Comparison of ENCODE assay signal across 18 mouse cellular contexts in the genomic region with DNA sequence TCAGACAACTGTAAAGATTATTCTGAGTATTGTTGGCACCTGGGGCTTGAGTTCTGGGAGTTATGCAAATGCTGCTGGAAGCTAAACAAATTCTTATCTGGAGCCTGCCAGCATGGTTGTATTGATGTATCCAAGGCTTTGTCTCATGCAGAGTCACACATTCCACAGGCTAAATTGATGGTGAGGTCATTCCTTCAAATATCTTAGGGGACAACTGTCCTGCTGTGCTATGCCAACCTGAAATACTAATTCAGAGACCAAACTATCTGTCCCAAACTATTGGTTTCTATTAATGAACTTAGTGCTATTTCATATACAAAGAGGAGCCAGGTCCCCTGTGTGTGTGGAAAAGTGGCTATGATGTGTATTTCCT.
DNase-seq lines count a peak whose midpoint lies in the region; ATAC-seq lines count a peak whose summit lies in the region.
"Had no signal": no experiment of that assay in that cellular context is flagged by ENCODE, and none has a peak within 500 bp of the region (broad histone marks: within the 10 kb centered on the region; RNA-seq: fewer than 3 reads in every experiment).

No protein-coding gene starts in this region.

- H3K4me3 ChIP-seq in heart, embryonic 16.5 days (ENCODE audit: low read length) = no peak overlapping the region
- no peak overlapping the region for H3K4me3 ChIP-seq in midbrain, embryonic 14.5 days (replicated peaks; ENCODE audit: low read depth, low read length)
- no peak overlapping the region for H3K4me3 ChIP-seq in midbrain, embryonic 15.5 days
- no peak overlapping the region for H3K4me3 ChIP-seq in hindbrain, embryonic 10.5 days
- H3K4me3 ChIP-seq: embryonic facial prominence, embryonic 10.5 days; hindbrain, embryonic 15.5 days; intestine, embryonic 15.5 days had no signal

- H3K27ac ChIP-seq in heart, embryonic 16.5 days (ENCODE audit: low read length) = peak overlapping the region; percentile 27; the same call in 1 of the 2 replicates
- no peak overlapping the region for H3K27ac ChIP-seq in midbrain, embryonic 14.5 days (replicated peaks; ENCODE audit: low read depth, low read length)
- H3K27ac ChIP-seq in midbrain, embryonic 15.5 days = no peak overlapping the region
- no peak overlapping the region for H3K27ac ChIP-seq in hindbrain, embryonic 10.5 days
- H3K27ac ChIP-seq: embryonic facial prominence, embryonic 10.5 days; hindbrain, embryonic 15.5 days; intestine, embryonic 15.5 days had no signal

- 0 out of 2 replicates have a peak, but pooled peaks cover 3% of the 10 kb centered on the region for H3K4me1 ChIP-seq in heart, embryonic 16.5 days (ENCODE audit: control insufficient read depth, insufficient read depth, low read length)
- no peaks in the 10 kb centered on the region for H3K4me1 ChIP-seq in midbrain, embryonic 14.5 days (ENCODE audit: control insufficient read depth, insufficient read depth, low read length)
- no peaks in the 10 kb centered on the region for H3K4me1 ChIP-seq in midbrain, embryonic 15.5 days
- no peaks in the 10 kb centered on the region for H3K4me1 ChIP-seq in hindbrain, embryonic 10.5 days (replicated peaks)
- H3K4me1 ChIP-seq: embryonic facial prominence, embryonic 10.5 days; hindbrain, embryonic 15.5 days; intestine, embryonic 15.5 days had no signal

- H3K9ac ChIP-seq in heart, embryonic 16.5 days (ENCODE audit: low read length) = no peak overlapping the region
- no peak overlapping the region for H3K9ac ChIP-seq in midbrain, embryonic 14.5 days (replicated peaks; ENCODE audit: low read length)
- H3K9ac ChIP-seq in midbrain, embryonic 15.5 days = no peak overlapping the region
- H3K9ac ChIP-seq: hindbrain, embryonic 15.5 days; intestine, embryonic 15.5 days; lung, embryonic 14.5 days had no signal

- no peak for DNase-seq in heart, postnatal 4 days
- DNase-seq in midbrain, embryonic 14.5 days = peak; percentile 1
- peak; percentile 46 for DNase-seq in cerebellum, adult 9-10 months
- DNase-seq in hindbrain, embryonic 10.5 days (ENCODE audit: low spot score) = no peak
- no peak for DNase-seq in thymus, postnatal 14 days
- DNase-seq: adrenal gland, postnatal 10 days; gastrocnemius, postnatal 10 days; heart, adult 11 months; kidney, adult 9 months; kidney, postnatal 36 days; left cerebral cortex, postnatal 4 days had no signal

- H3K27me3 ChIP-seq in heart, embryonic 16.5 days (ENCODE audit: control insufficient read depth, insufficient read depth, low read length) = no peaks in the 10 kb centered on the region
- H3K27me3 ChIP-seq in midbrain, embryonic 14.5 days (ENCODE audit: control insufficient read depth, insufficient read depth, low read length) = no peaks in the 10 kb centered on the region
- H3K27me3 ChIP-seq in midbrain, embryonic 15.5 days (replicated peaks) = no peaks in the 10 kb centered on the region
- no peaks in the 10 kb centered on the region for H3K27me3 ChIP-seq in hindbrain, embryonic 10.5 days (ENCODE audit: insufficient read depth, poor library complexity, severe bottlenecking)
- H3K27me3 ChIP-seq: hindbrain, embryonic 15.5 days; intestine, embryonic 15.5 days had no signal

- ATAC-seq in heart, embryonic 16.5 days (replicated peaks; ENCODE audit: extremely low read depth, insufficient read depth, low FRiP score) = no peak
- no peak for ATAC-seq in midbrain, embryonic 14.5 days (ENCODE audit: low FRiP score, low TSS enrichment)
- no peak for ATAC-seq in midbrain, embryonic 15.5 days (replicated peaks)
- ATAC-seq: activated CD4-positive, CD25-positive, alpha-beta regulatory T cell, adult 4 months; intestine, embryonic 15.5 days had no signal

- H3K9me3 ChIP-seq in heart, embryonic 16.5 days (replicated peaks; ENCODE audit: control insufficient read depth, low read length) = no peaks in the 10 kb centered on the region
- H3K9me3 ChIP-seq in midbrain, embryonic 14.5 days (ENCODE audit: control insufficient read depth, low read length) = no peaks in the 10 kb centered on the region
- H3K9me3 ChIP-seq in midbrain, embryonic 15.5 days = no peaks in the 10 kb centered on the region
- H3K9me3 ChIP-seq in hindbrain, embryonic 10.5 days = no peaks in the 10 kb centered on the region
- H3K9me3 ChIP-seq: embryonic facial prominence, embryonic 10.5 days; hindbrain, embryonic 15.5 days; intestine, embryonic 15.5 days had no signal

- H3K36me3 ChIP-seq in heart, embryonic 16.5 days (ENCODE audit: control insufficient read depth, insufficient read depth) = no peaks in the 10 kb centered on the region
- no peaks in the 10 kb centered on the region for H3K36me3 ChIP-seq in midbrain, embryonic 14.5 days (ENCODE audit: control insufficient read depth, insufficient read depth, low read length)
- no peaks in the 10 kb centered on the region for H3K36me3 ChIP-seq in midbrain, embryonic 15.5 days (replicated peaks)
- H3K36me3 ChIP-seq in hindbrain, embryonic 10.5 days = no peaks in the 10 kb centered on the region
- H3K36me3 ChIP-seq: embryonic facial prominence, embryonic 10.5 days; hindbrain, embryonic 15.5 days; intestine, embryonic 15.5 days had no signal

- H3K4me2 ChIP-seq in heart, embryonic 16.5 days (ENCODE audit: low read depth, low read length) = no peak overlapping the region
- H3K4me2 ChIP-seq in midbrain, embryonic 14.5 days (ENCODE audit: low read length) = no peak overlapping the region
- H3K4me2 ChIP-seq in midbrain, embryonic 15.5 days = no peak overlapping the region
- H3K4me2 ChIP-seq: hindbrain, embryonic 15.5 days; intestine, embryonic 15.5 days; lung, embryonic 14.5 days had no signal

Comparison
In these comparisons a context has a peak if more than half of its experiments do, and no peak if none do; other contexts are left out.
1. DNase-seq: peak in midbrain, embryonic 14.5 days (single experiment) and cerebellum, adult 9-10 months (single experiment); none in heart, postnatal 4 days (single experiment), hindbrain, embryonic 10.5 days (single experiment) and thymus, postnatal 14 days (single experiment).